Mouse (Mus musculus): ENCODE data around the gene Gpr45.

- TF ChIP-seq CTCF (IDR thresholded peaks at IDR 0.05; ENCODE audit: extremely low read depth, insufficient read length, insufficient replicate concordance, low read depth, low read length) (no peak), POLR2A (IDR thresholded peaks at IDR 0.05; ENCODE audit: low read depth, low read length) (no peak)
Observed at GRCm38 (mm10) chr1:42952734-42953481, at the start of gene Gpr45.
